Mouse (Mus musculus): ENCODE results near the gene Sae1. TPM values are rescaled to one million over a fixed set of nuclear protein-coding genes. Genes with fewer than 3 reads are reported as not detected.
"Not testable (repeated sequence)": the region's sequence is repeated elsewhere in the genome, so short reads cannot be mapped to it uniquely, and the experiment has no call there.

Gene Sae1
- total RNA-seq, 1 experiment from 2014 or later, result 150 TPM

DNA sequence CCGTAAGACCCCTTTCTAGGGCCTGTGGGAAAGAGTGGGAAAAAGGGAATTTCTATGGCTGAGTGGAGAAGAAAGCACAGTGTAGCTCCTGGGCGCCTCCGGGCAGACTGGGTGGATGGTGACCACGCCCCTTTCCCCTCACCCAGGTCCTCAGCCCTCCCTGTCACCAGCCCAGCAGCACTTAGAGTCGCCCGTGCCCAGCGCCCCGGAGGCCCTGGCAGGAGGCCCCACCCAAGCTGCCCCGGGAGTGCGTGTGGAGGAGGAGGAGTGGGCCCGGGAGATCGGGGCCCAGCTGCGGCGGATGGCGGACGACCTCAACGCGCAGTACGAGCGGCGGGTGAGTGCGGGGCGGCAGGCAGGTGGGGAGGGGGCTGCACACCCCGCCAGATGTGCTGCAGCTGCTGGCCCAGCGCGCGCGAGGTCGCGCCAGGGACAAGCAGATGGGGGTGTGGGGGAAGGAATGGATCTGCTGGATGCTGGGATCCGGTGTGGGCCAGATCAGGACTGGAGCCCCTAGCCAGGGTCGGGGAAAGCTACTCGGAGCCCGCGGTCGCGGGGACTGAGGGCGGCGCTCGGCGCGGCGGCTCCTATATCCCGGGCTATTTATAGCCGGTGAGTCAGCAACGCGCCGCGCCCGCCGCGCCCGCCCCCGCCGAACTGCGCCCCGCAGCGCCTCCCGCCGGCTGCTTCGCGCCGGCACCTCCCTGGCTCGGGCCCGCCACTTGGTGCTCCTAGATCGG, 74.0 kb downstream of the Sae1 start:
- ATAC-seq (replicated peaks; ENCODE audit: insufficient number of reproducible peaks, low FRiP score, low TSS enrichment, poor library complexity, severe bottlenecking), result peak; percentile 16; the same call in 1 of the 2 replicates

DNA sequence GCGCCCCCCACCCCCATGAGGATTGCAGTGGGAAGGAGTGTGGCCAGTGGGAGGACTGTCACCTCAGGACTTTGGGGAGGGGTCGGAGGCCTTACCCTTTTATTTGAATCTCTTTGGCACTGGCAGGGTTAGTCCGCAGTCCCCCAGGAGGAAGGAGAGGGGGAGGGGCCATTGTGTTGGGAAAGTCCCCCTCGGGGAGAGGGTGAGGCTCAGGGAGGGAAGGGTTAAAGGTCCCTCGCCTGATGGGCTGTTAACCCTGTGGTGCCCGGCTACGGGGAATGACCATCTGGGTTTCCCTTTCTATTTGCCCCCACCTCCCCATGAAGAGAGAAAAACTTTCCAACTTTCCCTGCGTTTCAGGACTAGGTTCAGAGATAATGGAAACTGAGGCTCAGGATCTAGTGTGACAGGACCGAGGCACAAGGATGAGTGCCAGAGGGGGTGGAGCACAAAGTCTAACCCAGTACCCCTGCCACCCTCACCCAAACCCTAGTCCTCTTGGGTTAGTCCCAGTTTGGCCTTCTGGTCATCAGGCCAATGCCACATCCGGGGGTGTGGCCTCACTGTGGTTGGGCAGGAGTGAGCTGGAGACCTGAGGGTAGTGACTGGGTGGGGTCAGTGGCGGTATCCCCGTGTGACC, 74.8 kb downstream of the Sae1 start:
- ATAC-seq (replicated peaks; ENCODE audit: insufficient number of reproducible peaks, low FRiP score, low TSS enrichment, poor library complexity, severe bottlenecking), result peak; percentile 72

DNA sequence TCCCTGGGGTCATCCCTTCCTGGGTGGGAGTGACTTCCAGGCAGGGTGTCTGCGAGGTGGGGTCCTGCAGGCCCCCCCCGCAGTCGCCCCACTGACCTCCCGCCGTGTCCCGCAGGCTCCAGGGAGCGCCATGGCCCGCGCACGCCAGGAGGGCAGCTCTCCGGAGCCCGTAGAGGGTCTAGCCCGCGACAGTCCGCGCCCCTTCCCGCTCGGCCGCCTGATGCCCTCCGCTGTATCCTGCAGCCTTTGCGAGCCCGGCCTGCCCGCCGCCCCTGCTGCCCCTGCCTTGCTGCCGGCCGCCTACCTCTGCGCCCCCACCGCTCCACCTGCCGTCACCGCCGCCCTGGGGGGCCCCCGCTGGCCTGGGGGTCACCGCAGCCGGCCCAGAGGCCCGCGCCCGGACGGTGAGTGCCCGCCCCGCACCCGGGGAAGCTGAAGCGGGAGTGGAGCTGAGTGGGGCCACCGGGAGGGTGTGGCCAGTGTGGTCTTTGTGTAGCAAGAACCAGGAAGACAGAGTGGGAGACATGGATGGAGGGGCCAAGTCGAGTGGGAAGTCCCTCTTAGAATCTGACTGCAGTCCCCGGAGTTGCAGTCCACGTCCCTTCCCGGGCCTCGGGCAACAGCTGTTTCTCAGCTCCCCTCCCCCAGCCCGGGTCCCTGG, 75.5 kb downstream of the Sae1 start:
- ATAC-seq (replicated peaks; ENCODE audit: insufficient number of reproducible peaks, low FRiP score, low TSS enrichment, poor library complexity, severe bottlenecking), result no peak

DNA sequence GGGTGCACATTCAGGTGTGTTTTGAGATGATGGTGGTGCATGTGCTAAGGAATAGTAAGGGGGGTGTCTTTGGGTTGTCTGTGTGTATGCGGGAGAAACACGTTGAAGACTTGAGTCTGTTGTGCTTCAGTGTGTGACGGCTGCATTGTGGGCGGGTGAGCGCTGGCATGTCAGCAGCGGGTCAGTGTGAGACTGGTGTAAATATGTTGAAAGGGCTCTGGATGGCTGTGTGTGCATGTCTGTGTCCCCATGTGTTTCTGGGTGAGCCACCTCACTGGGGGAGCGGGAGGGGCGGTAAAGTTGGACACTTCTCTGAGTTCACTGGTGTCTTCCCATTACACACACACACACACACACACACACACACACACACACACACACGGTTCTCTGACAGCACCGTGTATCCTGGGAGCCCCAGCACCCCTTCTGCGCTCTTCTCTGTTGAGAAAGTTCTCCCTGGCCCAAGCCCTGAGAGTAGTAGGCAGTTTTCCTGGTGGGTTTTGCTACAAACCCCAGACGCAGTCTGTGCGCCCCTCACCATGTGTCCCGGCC, 76.1 kb downstream of the Sae1 start:
- 0 out of 2 replicates have a peak, but pooled peaks have one; percentile 7 for ATAC-seq (replicated peaks; ENCODE audit: insufficient number of reproducible peaks, low FRiP score, low TSS enrichment, poor library complexity, severe bottlenecking)

DNA sequence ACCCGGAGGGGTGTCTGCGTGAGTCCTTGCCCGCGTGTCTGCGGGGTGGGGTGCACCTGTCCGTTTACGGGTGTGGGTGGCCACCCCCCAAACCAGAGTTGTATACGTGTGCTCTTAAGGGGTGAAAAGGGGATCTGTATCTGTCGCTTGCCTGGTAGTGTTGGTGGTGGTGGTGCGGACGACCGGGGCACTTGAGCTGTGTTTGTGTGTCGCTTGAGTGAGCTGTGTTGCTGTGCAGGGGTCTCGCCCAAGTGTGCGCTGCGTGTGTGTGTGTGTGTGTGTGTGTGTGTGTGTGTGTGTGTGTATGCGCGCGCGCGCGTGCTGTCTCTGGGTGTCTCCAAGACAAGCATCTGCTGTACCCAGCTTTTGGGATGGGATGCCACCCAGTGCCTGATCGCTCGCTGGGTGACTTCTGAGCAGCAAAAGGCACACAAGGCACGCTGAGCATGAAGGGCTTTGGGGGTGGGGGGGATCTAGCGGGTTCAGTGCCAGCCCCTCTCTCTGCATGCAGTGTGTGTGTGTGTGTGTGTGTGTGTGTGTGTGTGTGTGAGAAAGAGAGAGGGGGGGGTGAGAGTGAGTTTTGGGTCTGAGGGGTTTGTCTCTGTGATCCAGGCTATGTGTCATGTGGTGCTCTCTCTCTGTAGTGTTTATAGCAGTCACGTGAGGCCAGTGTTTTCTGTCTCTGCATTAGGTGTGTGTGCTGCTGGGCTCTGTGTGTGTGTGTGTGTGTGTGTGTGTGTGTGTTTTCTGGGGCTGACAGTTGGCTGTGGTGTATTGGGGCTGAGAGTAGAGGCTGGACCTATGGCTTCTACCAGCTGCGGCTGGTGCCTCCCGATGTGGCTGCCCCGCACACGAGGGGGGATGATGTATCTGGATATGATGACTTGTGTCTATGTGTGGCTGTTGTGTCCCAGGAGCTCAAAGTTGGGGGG, 76.8 kb downstream of the Sae1 start:
- ATAC-seq (replicated peaks; ENCODE audit: insufficient number of reproducible peaks, low FRiP score, low TSS enrichment, poor library complexity, severe bottlenecking), result no peak

DNA sequence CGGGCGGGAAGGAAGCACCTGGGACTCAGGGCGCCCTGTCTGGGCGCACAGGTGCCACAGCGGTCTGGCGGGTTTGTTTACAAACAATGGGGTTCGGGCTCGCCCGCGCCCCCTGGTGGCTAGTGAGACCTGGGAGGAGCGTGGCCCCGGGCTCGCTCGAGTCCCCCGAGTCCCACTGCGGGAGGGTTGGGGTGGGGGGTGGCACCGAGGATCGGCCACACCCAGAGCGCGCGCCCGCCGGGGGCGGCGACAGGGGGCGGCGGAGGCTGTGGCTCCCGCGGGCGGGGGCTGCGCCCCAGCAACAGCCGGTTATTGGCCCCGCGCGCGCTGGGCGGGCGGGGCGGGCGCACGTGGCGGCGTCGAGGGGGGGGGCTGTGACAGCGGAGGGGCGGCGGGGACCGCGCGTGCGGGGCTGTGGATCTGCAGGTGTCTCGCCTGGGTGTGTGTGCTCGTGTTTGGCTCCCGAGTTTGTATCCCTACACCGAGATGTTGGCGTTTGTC, 77.5 kb downstream of the Sae1 start:
- peak; percentile 18; the same call in 1 of the 2 replicates for ATAC-seq (replicated peaks; ENCODE audit: insufficient number of reproducible peaks, low FRiP score, low TSS enrichment, poor library complexity, severe bottlenecking)

DNA sequence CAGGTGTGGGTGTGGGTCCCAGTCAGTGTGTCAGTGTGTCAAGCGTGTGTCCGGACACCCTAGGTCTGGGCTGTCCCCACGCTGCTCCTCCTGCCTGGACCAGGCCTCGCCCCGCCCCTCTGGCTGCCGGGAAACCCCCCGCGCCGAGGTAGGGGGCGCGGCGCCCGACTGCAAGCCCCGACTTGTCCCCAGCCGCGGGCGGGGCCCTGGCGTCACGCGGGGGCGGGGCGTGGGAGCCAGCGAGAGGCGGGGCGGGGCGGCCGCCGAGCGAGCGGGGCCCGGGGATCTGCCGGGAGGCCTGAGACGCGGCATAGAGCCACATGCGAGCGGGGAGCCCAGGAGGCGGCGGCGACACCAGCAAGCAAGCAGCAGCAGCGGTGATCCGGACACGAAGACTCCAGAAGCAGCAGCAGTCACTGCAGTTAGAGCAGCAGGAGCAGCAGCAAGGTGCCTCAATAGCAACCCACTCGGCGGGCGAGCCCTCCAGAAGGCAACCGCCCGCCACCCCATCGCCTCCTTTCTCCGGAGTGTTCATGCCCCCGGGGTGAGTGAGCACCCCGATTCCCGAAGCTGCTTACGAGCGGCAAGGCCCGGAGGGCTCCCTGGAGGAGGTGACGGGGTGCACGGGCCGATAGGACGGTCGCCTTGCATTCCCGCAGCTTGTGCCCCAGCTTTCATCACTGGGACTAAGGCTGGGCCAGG, 78.1 kb downstream of the Sae1 start:
- peak; percentile 4; the same call in 1 of the 2 replicates for ATAC-seq (replicated peaks; ENCODE audit: insufficient number of reproducible peaks, low FRiP score, low TSS enrichment, poor library complexity, severe bottlenecking)

DNA sequence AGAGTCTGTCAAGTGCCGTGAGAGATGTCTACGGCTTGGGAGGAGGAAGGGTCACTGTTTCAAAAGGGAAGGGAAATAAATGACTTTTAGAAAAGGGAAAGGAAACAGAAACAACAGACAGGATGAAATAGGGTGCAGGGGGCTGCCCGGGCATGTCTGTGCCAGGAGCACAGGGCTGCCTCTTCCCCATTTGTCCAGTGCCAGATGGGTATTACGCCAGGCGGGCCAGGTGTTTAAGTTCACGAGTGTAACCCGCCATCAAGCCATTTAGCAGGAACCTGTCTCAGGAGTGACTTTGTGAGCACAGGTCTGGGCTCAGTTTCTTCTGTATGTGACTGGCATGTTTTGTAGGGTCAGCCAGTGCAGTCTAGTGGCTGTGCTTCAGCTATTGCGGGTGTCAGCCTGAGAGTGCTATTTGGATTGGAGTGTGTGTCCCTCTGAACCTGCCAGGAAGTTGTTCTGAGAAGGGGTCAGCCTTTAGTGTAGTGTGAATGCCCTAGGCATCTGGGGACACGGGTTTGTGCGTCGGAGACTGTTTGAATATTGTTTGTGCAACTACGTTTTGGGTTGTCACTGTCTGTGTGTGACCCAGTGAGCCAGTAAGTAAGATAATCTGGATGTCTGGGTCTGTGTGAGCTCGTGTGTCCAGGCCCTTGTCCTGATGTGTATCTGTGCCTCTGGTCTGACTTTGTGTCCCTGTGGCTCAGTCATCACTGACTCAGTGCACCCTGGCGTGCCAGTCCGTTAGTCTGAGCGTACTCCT, 78.9 kb downstream of the Sae1 start:
- peak; percentile 3; the same call in 1 of the 2 replicates for ATAC-seq (replicated peaks; ENCODE audit: insufficient number of reproducible peaks, low FRiP score, low TSS enrichment, poor library complexity, severe bottlenecking)

DNA sequence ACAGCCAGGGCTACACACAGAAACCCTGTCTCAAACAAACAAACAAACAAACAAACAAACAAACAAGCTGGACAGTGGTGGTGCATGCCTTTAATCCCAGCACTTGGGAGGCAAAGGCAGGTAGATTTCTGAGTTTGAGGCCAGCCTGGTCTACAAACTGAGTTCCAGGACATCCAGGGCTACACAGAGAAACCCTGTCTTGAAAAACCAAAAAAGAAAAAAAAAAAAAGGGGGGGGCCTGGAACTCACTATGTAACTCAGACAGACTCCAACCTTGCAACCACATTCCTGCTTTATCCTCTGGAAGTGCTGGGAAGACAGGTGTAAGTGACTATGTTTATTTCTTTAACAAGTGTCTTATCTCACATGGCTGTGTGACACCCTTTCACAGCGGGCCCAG, 79.5 kb downstream of the Sae1 start, which contains the start of gene Bbc3:
Gene Bbc3, plus strand, starts transcription at position 301 of the 400 bp plus-strand sequence.
- ATAC-seq (replicated peaks; ENCODE audit: insufficient number of reproducible peaks, low FRiP score, low TSS enrichment, poor library complexity, severe bottlenecking), result not testable (repeated sequence)

DNA sequence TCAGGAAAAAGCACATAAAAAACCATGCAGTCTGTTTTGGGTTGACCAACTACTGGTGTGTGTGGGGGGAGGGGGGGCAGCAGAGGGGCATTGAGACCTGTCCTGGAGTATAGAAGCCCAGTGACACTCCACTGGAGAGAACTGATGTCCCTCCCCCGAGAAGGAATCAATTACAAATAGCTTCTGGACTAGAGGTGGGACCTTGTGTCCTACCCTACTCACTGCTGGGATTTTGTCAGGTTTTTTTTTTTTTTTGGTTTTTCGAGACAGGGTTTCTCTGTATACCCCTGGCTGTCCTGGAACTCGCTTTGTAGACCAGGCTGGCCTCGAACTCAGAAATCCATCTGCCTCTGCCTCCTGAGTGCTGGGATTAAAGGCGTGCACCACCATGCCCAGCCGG, 80.5 kb downstream of the Sae1 start:
- not testable (repeated sequence) for ATAC-seq (replicated peaks; ENCODE audit: insufficient number of reproducible peaks, low FRiP score, low TSS enrichment, poor library complexity, severe bottlenecking)

DNA sequence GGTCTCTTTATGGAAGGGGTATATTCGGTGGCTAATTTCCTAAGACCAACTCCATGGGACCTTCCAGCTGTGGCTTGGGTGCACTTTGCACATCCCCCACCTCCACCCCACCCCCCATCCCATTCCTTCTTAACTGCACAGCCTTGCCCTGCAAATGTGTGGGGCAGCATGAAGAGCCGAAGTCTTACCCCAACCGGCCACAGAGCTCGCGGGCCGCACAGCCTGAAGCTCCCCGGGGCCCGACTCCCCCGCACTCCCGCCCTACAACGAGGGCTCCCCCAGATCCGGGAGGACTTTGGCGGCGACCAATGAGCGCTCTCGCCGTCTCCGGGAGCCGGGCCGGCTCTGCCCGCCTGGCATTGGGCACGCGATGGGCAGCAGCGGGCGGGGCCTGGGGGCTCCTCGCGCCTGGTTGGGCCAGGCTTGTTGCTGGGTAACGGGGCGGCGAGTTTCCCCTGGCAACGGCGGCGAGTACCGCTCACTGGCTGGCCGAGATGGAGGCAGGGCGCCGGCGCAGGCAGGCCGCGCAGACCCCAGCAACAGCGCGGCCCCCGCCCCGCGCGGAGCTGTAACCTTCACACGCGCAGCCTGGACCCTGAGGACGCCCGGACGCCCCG, 88.1 kb downstream of the Sae1 start:
- peak; percentile 52 for ATAC-seq (replicated peaks; ENCODE audit: insufficient number of reproducible peaks, low FRiP score, low TSS enrichment, poor library complexity, severe bottlenecking)

DNA sequence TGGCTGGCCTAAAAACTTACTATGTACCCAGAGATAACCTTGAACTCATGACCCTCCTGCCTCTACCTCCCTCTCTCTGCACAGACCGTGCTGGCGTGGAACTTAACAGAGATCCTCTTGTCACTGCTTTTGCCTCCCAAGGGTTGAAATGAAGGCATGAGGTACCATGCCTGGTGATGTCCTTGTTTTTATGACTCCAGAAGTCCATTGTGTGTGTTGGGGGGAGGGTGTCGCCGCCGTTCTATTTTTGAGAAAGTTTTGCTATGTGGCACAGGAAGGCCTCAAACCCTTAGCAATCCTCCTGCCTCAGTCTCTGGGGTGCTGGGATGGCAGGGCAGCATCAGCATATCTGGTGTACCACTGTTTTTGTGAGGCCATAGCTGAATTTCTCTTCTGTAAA, 88.7 kb downstream of the Sae1 start:
- no peak for ATAC-seq (replicated peaks; ENCODE audit: insufficient number of reproducible peaks, low FRiP score, low TSS enrichment, poor library complexity, severe bottlenecking)

DNA sequence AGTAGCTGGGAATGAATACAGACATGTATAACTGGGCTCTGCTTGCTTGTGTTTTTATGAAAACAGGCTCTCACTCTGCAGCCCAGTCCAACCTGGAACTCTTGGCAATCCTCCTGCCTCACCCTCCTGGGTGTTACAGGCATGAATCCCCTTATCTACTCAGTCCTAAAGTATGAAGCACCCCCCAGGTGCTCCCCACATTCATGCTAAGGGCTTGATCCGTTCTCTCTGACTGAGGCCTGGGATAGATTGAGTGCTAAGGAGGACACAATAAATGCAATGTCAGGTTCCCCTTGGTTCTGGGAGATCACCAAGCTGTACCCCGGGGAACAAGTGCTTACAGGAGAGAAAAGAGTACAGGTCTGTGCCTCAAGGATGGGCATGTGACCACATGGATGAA, 90.0 kb downstream of the Sae1 start:
- ATAC-seq (replicated peaks; ENCODE audit: insufficient number of reproducible peaks, low FRiP score, low TSS enrichment, poor library complexity, severe bottlenecking), result no peak

DNA sequence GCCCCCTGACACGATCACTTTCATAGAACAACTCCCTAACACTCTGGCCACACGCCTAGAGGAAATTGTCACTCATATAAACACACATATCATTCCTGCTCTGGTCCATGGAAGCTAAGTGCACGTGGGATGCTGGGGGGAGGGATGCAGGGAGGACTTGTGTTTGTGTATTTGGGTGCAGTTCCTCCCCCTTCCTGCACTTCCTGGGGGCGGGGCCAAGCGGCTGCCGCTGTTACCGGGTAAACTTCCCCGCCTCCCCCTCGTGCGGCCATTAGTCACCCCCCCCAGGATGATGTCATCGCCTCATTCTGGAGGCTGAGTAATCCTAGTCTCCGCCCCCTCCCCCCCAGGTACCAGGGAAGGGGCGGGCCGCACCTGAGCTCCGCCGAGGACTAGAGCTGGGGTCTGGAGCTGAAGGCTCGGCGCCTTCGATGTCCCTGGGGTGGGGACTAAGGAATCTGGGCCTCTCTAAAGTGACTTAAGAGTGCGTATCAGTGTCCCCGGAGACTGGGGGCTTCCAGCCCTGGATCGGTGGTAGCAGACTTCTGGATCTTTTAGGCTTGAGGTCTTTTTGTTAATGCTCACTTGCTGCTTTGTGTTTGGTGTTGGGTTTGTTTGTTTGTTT, 90.7 kb downstream of the Sae1 start:
- ATAC-seq (replicated peaks; ENCODE audit: insufficient number of reproducible peaks, low FRiP score, low TSS enrichment, poor library complexity, severe bottlenecking), result peak; percentile 66

DNA sequence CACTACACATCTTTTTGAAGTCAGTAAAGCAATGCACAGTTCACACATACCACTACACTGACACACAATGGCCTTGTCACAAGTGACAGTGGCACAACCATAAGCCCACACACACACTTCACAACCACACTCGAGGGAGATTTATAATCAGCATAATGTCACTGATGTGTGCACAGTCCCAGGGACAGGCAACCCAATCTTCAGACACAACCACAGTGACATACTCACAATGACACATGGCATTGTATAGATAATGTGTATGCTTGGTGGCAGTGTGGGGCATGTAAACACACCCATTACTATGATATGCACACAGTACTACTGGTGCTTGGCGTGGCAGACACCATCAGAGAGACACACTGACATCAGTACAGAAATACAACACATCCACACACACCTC, 91.5 kb downstream of the Sae1 start:
- no peak for ATAC-seq (replicated peaks; ENCODE audit: insufficient number of reproducible peaks, low FRiP score, low TSS enrichment, poor library complexity, severe bottlenecking)

DNA sequence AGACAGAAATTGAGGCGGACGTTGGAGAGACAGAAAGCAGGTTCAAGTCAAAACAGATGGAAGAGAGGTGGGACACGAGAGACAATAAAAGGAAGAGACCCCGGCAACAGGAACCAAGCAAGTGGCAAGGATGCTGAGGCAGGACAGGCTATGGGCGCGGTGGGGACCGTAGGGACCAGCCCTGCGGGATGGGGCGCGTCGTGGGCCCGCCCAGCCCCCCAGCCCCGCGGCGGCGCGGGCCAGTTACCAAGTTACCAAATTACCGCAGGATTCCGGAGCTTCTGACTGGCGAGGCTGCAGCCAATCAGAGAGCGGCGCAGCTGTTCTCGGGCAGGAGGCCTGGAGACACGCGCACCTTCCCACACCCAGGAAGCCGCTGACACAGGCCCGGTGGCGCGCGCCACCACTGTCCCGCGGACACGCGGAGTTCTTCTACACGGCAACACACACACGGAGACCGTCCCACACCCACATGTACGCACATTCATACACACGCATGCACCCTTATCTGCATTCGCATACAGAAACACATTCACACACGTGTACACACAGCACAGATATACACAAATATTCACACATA, 92.2 kb downstream of the Sae1 start:
- ATAC-seq (replicated peaks; ENCODE audit: insufficient number of reproducible peaks, low FRiP score, low TSS enrichment, poor library complexity, severe bottlenecking), result peak; percentile 63

All from monocyte, adult 5-6 weeks (primary cell).